Mouse (Mus musculus) lung, postnatal 36 days (tissue): ENCODE measurements at regions not wholly inside any gene's neighbourhood (a gene's known extent, or its start where the extent isn't known, plus 50 kb on each side); places are given as distances from the start of the nearest gene placed in this dataset.

ENCODE experiments used
- DNase-seq: peaks from one replicate; pipeline ENCODE4 v3.0.0; 2022; ENCODE audit warnings: mixed read lengths

DNA sequence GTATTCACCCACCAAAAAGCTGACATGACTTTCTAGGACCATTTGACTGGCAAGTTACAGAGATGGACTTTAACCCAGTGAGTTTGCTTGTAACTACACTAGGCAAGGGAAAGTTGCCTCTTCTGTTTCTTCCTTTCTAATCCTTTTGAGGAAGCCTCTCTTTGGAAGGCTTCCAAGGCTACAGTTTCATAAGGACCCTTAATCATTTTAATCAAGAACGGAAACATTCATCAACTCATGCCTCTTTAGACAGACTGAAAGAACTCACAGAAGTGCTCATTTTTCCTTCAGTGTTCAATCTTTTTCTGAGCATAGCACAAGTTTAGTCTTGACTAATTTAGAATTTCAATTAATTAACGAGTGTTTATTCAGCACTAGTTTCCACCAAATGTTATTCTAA is 84.2 kb downstream of the Ddx1 start:
- no peak for DNase-seq

DNA sequence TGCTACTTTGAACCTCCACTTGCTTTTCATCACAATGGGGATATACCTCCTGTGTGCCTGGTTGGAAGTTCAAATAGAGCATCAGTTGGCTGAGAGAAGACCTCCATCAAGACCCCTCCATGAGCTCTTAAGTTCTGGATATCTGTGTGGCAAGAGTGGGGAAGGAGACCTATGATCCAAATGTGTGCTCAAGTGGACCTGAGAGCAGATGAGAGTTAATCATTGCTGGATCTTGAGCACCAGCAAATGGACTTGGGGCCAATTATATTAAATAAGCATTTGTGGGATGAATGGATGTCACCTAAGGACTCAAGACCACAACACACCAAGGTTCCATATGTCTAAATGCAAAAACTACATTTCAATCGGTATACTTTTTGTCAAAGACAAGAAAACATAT is 88.0 kb downstream of the Ddx1 start:
- no peak for DNase-seq

DNA sequence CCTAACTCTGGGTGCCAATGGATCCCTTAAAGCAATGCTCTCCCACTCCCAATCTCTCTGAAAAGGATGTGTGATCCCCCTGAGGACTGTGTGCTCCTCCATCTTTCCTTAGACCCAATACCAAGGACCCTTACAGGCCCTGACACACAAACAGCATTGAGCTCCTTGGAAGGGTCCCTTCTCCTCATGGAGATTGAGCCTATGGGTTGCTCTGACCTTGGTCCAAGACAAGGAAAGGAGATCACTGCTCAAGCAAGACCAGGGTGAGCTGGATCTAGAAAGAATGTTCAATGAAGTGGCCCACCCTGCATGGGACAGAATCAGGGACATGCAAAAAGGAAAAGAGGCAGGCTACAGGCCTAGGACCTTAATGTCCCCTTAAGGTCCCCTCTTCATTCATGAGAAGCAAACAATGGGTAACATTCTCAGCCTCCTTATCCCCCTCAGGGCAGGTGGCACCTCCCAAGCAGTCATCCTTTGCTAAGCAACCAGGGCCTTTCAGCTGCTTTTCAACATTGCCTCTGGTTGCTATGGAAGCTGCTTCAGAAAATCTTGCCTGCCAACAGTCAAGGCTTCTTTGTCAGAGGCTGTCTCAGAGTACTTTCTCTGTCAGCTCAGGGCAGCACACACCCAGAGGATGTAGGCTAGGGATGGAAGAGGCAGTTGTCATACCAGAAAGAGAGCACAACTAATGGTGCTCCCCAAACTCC is 89.5 kb downstream of the Ddx1 start:
- no peak for DNase-seq

DNA sequence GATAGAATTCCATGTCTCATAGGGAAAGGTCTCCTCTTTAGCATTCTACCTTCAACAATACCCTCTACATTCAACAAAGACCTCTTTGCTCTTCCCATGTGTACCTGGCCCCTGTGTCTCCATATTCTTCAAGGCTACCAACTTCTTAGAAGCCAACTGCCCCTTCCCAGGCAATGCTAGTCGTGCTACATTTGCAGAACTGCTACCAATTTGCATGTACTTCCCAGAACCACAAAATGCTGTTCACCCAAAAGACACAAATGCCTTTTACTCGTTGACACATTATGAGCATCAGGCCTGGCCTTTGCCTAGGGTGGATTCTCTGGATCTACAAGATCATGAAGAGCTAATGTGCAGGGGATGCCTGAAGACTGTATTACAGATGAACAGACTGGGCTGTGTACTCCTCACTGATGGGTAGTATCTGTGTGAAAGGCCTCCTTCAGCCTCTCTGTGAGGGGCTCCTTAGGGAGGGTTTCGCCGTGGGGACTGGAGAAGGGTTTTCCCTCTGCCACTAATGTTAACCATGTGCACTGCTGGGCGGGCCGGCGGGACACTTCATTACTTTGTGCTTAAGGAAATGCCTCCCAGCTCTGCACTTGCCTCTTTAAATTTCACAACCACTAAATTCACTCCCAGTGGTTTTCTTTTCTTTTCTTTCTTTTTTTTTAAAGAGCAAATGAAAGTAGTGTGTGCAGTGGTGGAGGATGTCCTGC is 91.2 kb downstream of the Ddx1 start:
- DNase-seq = no peak

- DNase-seq = no peak
Observed at GRCm38 (mm10) chr12:13157089-13157488, 91.9 kb downstream of the Ddx1 start.

- peak; percentile 54 for DNase-seq
Observed at GRCm38 (mm10) chr12:13150751-13151150, 98.3 kb downstream of the Ddx1 start.

DNA sequence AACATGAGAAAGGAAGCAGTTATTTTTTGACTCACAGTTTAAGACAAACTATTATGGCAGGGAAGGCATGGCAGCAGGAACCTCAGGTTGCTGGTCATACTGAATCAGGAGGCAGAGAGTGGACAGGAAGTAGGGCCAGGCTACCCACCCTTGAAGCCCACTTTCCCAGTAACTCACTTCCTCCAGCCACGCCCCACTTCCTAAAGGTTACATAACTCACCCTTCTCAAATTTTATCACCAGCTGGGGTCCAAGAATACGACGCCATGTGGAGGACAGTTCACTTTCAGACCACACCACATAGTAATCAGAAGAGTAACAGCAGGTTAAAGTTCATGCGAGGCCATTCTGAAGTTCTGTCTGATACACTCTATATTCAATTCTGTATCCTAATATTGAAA is 101.8 kb downstream of the Ddx1 start:
- DNase-seq = no peak

DNA sequence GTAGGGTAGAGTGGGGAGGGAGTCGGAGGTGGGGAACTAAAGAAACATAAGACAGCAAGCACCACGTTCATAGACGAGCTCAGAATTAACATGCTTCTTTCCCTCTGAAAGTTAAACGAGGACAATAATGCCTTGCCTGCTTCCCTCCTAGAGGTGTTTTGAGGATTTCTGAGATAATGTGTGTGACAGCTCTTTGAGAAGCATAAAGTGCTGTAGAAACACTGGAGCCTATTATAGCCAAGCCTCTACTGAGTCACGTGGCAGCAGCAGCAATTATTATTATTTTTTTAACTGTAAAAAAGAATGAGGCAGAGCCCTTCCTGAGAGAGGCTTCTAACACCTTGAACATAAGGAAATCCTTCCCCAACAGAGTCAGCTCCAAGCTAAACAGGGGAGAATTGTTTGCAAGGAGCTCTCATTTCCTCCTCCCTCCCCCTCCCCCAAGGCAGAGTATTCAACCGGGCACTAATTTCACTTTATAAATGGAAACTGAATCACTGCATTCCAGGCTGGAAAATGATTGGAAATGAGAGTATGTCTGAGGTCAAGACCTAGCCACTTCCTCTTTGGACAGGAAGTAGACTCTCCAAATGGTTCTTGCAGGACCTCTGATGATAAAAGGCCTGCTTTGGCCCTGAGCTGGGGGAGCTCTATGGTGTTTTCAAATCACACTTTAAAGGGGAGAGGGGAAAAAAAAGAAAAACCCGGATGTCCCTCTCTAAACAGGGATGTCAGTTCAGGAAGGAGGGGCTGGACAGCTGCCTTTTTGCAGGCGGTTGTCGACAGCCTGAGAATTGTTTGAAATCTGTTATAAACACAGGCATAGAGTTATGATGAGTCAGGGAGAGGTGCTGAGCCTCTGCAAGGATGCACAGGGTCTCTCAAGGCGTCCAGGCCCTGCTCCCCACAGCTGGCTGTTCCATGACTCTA is 103.6 kb downstream of the Ddx1 start:
- peak; percentile 85 for DNase-seq

- no peak for DNase-seq
Observed at GRCm38 (mm10) chr12:13144739-13145138, 104.3 kb downstream of the Ddx1 start.

DNA sequence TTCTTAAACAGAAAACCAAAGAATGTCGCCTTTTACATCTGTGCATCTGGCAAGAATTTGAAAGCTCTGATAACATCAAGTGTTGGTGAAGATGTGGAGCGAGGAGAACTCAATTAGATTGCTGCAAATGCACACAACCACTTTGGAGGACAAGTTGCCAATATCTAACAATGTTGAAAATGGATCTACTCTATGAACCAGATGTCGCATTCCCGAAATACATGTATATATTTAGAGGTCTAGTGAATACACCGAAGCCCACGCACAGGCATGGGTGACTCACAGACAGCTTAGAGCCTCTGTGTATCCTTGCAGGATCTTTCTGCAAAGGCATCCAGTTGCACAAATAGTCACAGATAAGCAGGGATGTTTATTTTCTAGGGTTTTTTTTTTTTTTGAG is 108.4 kb downstream of the Ddx1 start:
- DNase-seq = no peak

- DNase-seq = no peak
Observed at GRCm38 (mm10) chr12:13139189-13139588, 109.8 kb downstream of the Ddx1 start.

DNA sequence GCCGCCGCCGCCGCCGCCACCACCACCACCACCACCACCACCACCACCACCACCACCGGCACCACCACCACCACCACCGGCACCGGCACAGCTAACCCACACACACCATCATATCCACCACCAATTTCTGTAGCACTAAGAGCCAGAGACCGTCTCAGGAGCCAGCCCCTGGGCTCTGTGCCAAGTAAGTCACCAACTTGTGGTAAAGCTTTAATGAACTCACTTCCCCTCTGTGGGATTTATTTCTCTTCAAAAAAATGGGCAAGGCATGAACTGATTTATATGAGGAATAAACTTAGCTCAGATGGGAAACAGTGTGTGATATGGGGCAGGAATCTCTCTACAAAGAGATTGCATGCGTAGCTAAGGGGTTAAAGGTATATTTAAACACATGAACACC is 114.8 kb downstream of the Ddx1 start:
- DNase-seq = no peak

GRCm38 (mm10) chr12:13129677-13130082 is 119.3 kb downstream of the Ddx1 start:
- DNase-seq = peak; percentile 47

DNA sequence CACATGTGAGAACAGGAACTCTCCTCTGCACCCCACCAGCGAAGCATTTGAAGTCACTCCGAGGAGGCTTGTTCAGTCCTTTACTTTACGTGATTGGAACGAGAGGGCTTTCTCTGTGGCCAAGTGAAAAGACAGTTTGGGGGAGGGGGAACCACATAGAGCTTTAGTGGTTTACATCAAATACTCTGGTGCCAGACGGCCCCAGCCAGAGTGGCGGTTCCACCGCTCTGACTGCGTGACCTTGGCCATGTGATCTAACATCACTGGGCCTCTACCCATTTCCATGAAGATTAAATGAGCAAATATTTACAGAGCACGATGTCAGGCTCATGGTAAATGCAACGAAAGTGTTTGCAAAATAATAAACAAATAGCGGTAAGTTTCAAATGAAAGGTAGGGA is 121.6 kb downstream of the Ddx1 start:
- no peak for DNase-seq

- no peak for DNase-seq
Observed at GRCm38 (mm10) chr12:13125054-13125453, 124.0 kb downstream of the Ddx1 start.

DNA sequence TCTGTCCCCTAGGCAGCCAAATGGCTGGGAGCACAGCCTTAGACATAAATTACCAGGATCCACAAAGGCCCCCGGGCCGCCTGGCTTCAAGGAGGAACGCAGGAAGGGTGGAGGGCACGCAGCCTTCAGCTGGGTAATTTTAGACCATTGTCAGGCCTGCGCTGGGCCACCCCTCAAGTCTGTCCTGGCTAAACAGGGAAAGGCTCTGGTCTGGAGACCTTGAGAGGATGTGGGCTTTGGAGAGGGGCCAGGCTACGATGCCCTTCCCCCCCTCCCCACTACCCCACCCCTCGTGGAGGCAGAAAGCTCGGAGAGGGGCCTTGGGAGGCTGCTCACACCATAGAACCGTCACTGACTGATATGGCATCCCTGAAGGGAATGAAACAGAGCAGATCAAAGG is 126.7 kb downstream of the Ddx1 start:
- peak; percentile 35 for DNase-seq

GRCm38 (mm10) chr12:13120581-13120980 is 128.4 kb downstream of the Ddx1 start:
- DNase-seq = no peak

GRCm38 (mm10) chr12:13119653-13120052 is 129.4 kb downstream of the Ddx1 start:
- DNase-seq = peak; percentile 62

DNA sequence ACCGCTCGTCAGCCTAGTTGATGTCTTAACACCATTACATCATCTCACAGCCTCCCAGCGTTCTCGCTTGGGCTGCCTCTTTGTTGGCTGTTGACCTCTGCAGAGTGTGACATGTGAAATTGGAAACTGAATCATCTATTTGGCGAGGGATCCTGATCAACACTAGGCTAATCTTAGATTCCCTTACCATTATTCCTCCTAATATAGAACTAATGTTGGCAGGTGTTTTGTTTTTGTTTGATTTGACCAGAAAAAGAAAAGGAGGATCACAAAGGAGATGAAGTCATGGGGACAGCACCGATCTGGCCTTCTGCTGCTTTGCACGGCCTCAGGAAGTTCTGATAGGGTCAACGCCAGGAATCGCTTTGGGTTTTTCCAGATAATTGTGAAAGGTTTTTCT is 131.0 kb downstream of the Ddx1 start:
- DNase-seq = peak; percentile 37

- no peak for DNase-seq
Observed at GRCm38 (mm10) chr12:13114341-13114740, 134.7 kb downstream of the Ddx1 start.

DNA sequence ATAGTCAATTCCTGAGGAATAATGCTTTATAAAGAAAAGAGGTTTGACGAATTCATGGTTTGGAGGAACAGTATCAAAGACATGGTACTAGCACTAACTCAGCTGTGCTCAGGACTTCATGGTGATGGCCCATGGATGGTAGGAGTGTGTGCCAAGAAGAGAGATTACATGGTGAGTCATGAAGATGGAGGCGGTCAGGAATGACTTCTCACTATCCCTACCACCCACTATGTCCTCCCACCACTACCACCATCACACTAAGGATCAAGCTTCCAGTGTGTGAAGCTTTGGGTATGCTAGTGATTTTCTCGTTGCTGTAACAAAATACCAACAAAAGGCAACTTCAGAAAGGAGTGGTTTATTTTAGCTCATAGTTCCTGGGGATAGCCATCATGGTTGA is 142.1 kb downstream of the Ddx1 start:
- DNase-seq = no peak

GRCm38 (mm10) chr12:13100505-13101354 is 148.3 kb downstream of the Ddx1 start:
- peak; percentile 25 for DNase-seq
